Mouse (Mus musculus) megakaryocyte, embryonic 14.5 days (primary cell): ENCODE data around the gene Trim30b.

ENCODE experiments used
- FLI1 ChIP-seq: IDR thresholded peaks from 2 replicates; pipeline ENCODE4 v1.6.1; 2012; ENCODE audit warnings: low read length, inconsistent platforms, mixed read lengths
- GATA1 ChIP-seq: IDR thresholded peaks from 3 replicates; pipeline ENCODE4 v1.6.1; 2012; ENCODE audit warnings: mixed read lengths, low read length, inconsistent platforms, borderline replicate concordance

GRCm38 (mm10) chr7:104314796-104315353, 54.8 kb downstream of the Trim30b start:
- no peak for TF ChIP-seq GATA1
- TF ChIP-seq FLI1 = no peak
